Mouse (Mus musculus) neural tube, embryonic 15.5 days (tissue): ENCODE measurements around the gene Gadd45g. TPM values are rescaled to one million over a fixed set of nuclear protein-coding genes. Genes with fewer than 3 reads are reported as not detected.

Experiments used
- ATAC-seq: fragments of 200-750 bp; cut with Nextera tagmentation; 2 replicates; pipeline ENCODE4 v1.8.0; 2017; ENCODE audit warnings: mild to moderate bottlenecking, moderate TSS enrichment, moderate library complexity; ENCODE audit not compliant: low FRiP score
- H3K27ac ChIP-seq: fragments of 300-500 bp; sonication (generic); replicated peaks from 2 replicates; pipeline ENCODE4 v1.5.1; 2015; ENCODE audit warnings: mild to moderate bottlenecking, inconsistent platforms
- H3K27me3 ChIP-seq: fragments of 300-500 bp; sonication (generic); replicated peaks from 2 replicates; pipeline ENCODE4 v1.6.1; 2015; ENCODE audit warnings: inconsistent platforms
- H3K36me3 ChIP-seq: fragments of 300-500 bp; sonication (generic); 2 replicates; pipeline ENCODE4 v1.6.1; 2015; ENCODE audit warnings: inconsistent platforms
- H3K4me1 ChIP-seq: fragments of 300-500 bp; sonication (generic); 2 replicates; pipeline ENCODE4 v1.6.1; 2015; ENCODE audit warnings: inconsistent platforms
- H3K4me2 ChIP-seq: fragments of 300-500 bp; sonication (generic); 2 replicates; pipeline ENCODE4 v1.6.1; 2015; ENCODE audit warnings: inconsistent platforms, mild to moderate bottlenecking, moderate library complexity
- H3K4me3 ChIP-seq: fragments of 300-500 bp; sonication (generic); replicated peaks from 2 replicates; pipeline ENCODE4 v1.5.1; 2015; ENCODE audit warnings: mild to moderate bottlenecking, inconsistent platforms
- H3K9ac ChIP-seq: fragments of 300-500 bp; sonication (generic); replicated peaks from 2 replicates; pipeline ENCODE4 v1.6.1; 2015; ENCODE audit warnings: mild to moderate bottlenecking, inconsistent platforms
- H3K9me3 ChIP-seq: fragments of 300-500 bp; sonication (generic); replicated peaks from 2 replicates; pipeline ENCODE4 v1.6.1; 2016; ENCODE audit warnings: inconsistent platforms
- WGBS: fragments of 180-500 bp; shearing (Covaris S2); methylation state at CpG from one replicate; pipeline ENCODE4 v1.1.7; 2015; ENCODE audit warnings: mixed read lengths; 5-methylcytosine and 5-hydroxymethylcytosine counted together
- polyA plus RNA-seq: library from polyadenylated mRNA; unstranded; fragments of >200 nt; fragmentation: Nextera tagmentation; extraction: Ambion mirVana; gene quantifications from 2 replicates; pipeline ENCODE4 v1.2.1, GENCODE M21; 2015

The Gadd45g gene
- polyA plus RNA-seq, 1 experiment from 2014 or later: 35.4 TPM

GRCm38 (mm10) chr13:51845591-51846191, 787 bp upstream of the Gadd45g start:
- peak overlapping the region; percentile 56 for H3K9ac ChIP-seq
- H3K4me3 ChIP-seq: peak overlapping the region; percentile 49
- peaks cover 62% of the 10 kb centered on the region for H3K4me1 ChIP-seq
- no peaks in the 10 kb centered on the region for H3K9me3 ChIP-seq
- H3K27me3 ChIP-seq: peaks cover 35% of the 10 kb centered on the region
- under 1% methylated on average over 45 of the region's 45 CpGs for WGBS
- H3K36me3 ChIP-seq: no peaks in the 10 kb centered on the region
- H3K27ac ChIP-seq: peak overlapping the region; percentile 80
- H3K4me2 ChIP-seq: peak overlapping the region; percentile 91
- ATAC-seq: peak; percentile 36

DNA sequence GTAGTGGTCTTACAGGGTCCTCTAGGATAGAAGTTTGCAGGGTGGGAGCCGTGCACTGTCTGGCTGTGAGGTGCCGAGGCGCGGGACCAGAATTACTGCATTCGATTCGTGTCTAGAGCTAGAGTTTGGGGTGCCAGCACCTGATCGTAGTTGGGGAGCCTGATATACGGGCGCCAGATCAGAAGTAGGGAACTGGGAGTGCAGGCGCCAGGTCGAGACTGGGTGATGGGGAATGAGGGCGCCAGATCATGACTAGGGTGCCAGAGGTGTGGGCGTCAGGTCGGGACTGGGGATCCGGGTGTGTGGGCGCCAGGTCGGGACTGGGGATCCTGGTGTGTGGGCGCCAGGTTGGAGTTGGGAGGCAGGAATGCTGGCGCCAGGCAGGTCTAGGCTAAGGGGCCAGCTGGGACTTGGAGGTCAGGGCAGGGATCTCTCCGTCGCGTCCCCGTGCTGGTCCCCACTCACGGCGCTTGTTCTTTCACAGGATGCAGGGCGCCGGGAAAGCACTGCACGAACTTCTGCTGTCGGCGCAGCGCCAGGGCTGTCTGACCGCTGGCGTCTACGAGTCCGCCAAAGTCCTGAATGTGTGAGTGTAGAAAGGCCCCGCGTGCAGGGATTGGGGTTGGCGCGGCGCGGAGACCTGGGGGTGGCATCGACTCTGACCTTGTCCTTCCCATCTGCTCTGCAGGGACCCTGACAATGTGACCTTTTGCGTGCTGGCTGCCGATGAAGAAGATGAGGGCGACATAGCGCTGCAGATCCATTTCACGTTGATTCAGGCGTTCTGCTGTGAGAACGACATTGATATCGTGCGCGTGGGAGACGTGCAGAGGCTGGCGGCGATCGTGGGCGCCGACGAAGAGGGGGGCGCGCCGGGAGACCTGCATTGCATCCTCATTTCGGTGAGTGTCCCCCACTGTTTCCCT, 653 bp downstream of the Gadd45g start:
- WGBS: under 1% methylated on average over 63 of the region's 63 CpGs
- H3K4me2 ChIP-seq: peak overlapping the region; percentile 91
- H3K9me3 ChIP-seq: no peaks in the 10 kb centered on the region
- peak; percentile 51; the same call in 1 of the 2 replicates for ATAC-seq
- peak overlapping the region; percentile 49 for H3K4me3 ChIP-seq
- peak overlapping the region; percentile 63 for H3K9ac ChIP-seq
- H3K4me1 ChIP-seq: peaks cover 54% of the 10 kb centered on the region
- no peaks in the 10 kb centered on the region for H3K36me3 ChIP-seq
- H3K27ac ChIP-seq: peak overlapping the region; percentile 79
- peaks cover 27% of the 10 kb centered on the region for H3K27me3 ChIP-seq

GRCm38 (mm10) chr13:51847979-51848480, 1.6 kb downstream of the Gadd45g start:
- Histone ChIP-seq H3K4me2 (peak overlapping the region; percentile 91), H3K36me3 (no peaks in the 10 kb centered on the region), H3K27ac (peak overlapping the region; percentile 79), H3K9ac (peak overlapping the region; percentile 63), H3K27me3 (peaks cover 19% of the 10 kb centered on the region; the same call in 1 of the 2 replicates), H3K9me3 (no peaks in the 10 kb centered on the region), H3K4me3 (peak overlapping the region; percentile 49), H3K4me1 (peaks cover 51% of the 10 kb centered on the region)
- ATAC-seq: peak; percentile 43
- WGBS: under 1% methylated on average over 31 of the region's 31 CpGs

DNA sequence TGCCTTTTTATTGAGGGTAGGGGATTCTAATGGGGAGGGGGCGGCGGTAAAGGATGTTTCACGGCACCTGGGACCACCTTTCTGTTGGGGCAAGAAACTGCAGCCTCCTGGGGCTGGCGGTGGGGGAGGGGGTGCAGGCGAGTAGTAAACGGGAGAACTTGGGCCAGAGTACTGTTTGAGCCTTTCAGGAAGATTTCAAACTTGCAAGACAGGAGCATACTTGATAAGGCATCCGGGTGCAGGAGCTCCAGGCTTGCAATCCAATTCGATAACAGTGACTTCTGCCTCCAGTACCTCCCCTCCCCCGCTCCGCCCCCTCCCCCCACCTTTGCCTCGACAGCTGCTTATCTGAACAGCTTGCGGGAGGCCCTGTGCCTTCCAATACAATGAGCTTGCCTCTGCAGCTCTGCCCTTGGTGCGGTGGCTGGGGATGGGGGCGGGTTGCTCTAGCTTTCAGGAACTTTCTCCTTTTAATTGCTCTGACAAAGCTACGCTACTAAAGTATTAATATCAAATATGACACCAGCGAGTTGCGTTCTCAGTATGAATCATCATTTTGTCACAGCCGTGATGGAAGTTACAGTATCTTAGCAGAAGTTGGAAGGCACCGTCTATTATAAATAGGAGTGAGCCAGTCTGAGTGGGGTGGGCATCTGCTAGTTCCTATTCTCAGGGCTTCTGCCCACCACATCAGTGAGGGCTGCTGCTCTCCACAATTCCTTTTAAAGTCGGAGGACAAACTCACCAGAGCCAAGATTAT, 2.2 kb downstream of the Gadd45g start:
- ATAC-seq: no peak
- no peaks in the 10 kb centered on the region for H3K36me3 ChIP-seq
- 1% methylated on average over 20 of the region's 20 CpGs for WGBS
- peak overlapping the region; percentile 91 for H3K4me2 ChIP-seq
- peak overlapping the region; percentile 63 for H3K9ac ChIP-seq
- H3K27me3 ChIP-seq: peaks cover 13% of the 10 kb centered on the region
- peak overlapping the region; percentile 79 for H3K27ac ChIP-seq
- no peaks in the 10 kb centered on the region for H3K9me3 ChIP-seq
- peak overlapping the region; percentile 49 for H3K4me3 ChIP-seq
- H3K4me1 ChIP-seq: peaks cover 57% of the 10 kb centered on the region

GRCm38 (mm10) chr13:51849241-51850033, 3.0 kb downstream of the Gadd45g start:
- H3K4me2 ChIP-seq: peak overlapping the region; percentile 91
- H3K9ac ChIP-seq: no peak overlapping the region
- peak overlapping the region; percentile 49 for H3K4me3 ChIP-seq
- no peak for ATAC-seq
- no peaks in the 10 kb centered on the region for H3K36me3 ChIP-seq
- H3K27me3 ChIP-seq: peaks cover 10% of the 10 kb centered on the region
- no peaks in the 10 kb centered on the region for H3K9me3 ChIP-seq
- 6% methylated on average over 24 of the region's 25 CpGs for WGBS
- peak overlapping the region; percentile 79; the same call in 1 of the 2 replicates for H3K27ac ChIP-seq
- peaks cover 59% of the 10 kb centered on the region for H3K4me1 ChIP-seq

DNA sequence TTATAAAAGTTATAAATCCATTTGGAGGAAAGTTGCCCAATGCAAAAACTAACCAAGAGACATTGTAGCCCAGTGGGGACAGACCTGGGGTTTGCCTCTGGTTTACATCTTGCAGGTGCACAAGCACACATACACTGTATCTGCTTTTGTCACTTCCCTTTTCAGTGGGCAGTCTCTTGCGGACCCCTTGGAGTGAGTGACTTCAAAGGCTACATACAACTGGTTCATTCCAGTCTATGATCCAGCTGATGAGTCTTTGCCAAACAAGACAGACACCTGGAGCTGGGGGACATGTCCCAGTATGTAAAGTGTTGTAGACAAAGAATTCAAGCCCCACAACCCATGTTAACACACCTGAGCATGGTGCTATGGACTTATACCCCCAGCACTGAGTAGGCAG, 4.1 kb downstream of the Gadd45g start:
- H3K4me1 ChIP-seq: peaks cover 54% of the 10 kb centered on the region
- H3K9ac ChIP-seq: no peak overlapping the region
- no peak overlapping the region for H3K4me2 ChIP-seq
- no peak for ATAC-seq
- H3K36me3 ChIP-seq: no peaks in the 10 kb centered on the region
- H3K27ac ChIP-seq: no peak overlapping the region
- H3K9me3 ChIP-seq: no peaks in the 10 kb centered on the region
- peaks cover 17% of the 10 kb centered on the region for H3K27me3 ChIP-seq
- 54% methylated on average over 1 of the region's 1 CpGs for WGBS
- H3K4me3 ChIP-seq: no peak overlapping the region

DNA sequence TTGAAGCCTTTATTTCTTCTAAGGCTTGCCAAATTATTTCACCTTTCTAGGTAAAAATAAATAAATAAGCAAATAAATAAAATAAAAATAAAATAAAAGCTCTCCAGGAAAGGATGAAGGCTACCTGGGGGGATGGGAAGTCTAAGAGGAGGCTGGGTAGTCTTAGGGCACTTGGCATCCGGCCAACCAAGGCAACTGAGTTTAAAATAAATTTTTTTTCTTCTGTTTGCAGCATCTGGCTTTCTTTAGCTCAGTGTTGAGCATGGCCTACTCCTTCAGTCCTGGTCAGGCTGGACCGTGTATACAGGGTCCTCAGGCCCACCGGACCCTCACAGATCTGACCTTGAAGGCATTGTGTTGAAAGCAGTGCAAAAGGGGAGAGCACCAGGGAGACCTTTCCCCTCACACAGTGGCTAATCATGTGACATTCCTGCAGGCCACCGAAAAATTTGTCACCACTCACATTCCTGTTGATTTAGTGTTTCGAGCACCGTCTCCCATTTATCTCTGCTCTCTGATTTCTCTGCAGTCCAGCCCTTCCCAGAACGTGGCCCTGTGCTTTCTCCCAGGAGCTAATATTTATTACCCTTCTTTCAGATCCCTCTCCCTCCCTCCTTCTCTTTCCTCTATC, 6.2 kb downstream of the Gadd45g start:
- H3K27ac ChIP-seq: no peak overlapping the region
- no peaks in the 10 kb centered on the region for H3K36me3 ChIP-seq
- H3K4me1 ChIP-seq: peaks cover 38% of the 10 kb centered on the region
- no peaks in the 10 kb centered on the region for H3K9me3 ChIP-seq
- WGBS: 27% methylated on average over 7 of the region's 7 CpGs
- H3K4me2 ChIP-seq: no peak overlapping the region
- H3K4me3 ChIP-seq: no peak overlapping the region
- no peak overlapping the region for H3K9ac ChIP-seq
- H3K27me3 ChIP-seq: peaks cover 17% of the 10 kb centered on the region
- no peak for ATAC-seq

- Histone ChIP-seq H3K9ac (no peak overlapping the region), H3K4me3 (no peak overlapping the region), H3K27me3 (peaks cover 17% of the 10 kb centered on the region), H3K27ac (no peak overlapping the region), H3K4me1 (peaks cover 29% of the 10 kb centered on the region), H3K36me3 (no peaks in the 10 kb centered on the region), H3K4me2 (no peak overlapping the region), H3K9me3 (no peaks in the 10 kb centered on the region)
- ATAC-seq: 0 out of 2 replicates have a peak, but pooled peaks have one; percentile 38
- WGBS: 21% methylated on average over 16 of the region's 16 CpGs
These were observed 7.1 kb downstream of the Gadd45g start for GRCm38 (mm10) chr13:51853301-51854243.

DNA sequence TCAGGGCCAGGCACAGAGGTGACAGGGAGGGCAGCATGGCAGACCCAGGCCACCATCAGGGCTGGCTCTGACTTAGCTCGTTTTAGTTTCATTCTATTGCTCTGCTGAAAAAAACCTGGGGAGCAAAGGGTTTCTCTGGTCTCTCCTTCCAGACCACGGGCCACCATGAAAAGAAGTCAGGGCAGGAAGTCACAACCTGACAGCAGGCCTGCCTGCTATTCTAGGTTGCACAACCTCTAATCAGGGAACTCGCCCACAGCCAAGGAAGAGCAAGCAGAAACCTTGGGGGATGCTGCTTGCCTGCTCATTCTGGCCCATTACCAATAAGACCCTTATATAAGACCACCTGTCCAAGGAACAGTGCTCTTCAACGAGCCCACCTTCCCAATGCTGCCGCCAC, 9.1 kb downstream of the Gadd45g start:
- Histone ChIP-seq H3K4me2 (no peak overlapping the region), H3K27me3 (peaks cover 17% of the 10 kb centered on the region), H3K27ac (no peak overlapping the region), H3K9me3 (no peaks in the 10 kb centered on the region), H3K36me3 (no peaks in the 10 kb centered on the region), H3K4me3 (no peak overlapping the region), H3K4me1 (peaks cover 14% of the 10 kb centered on the region), H3K9ac (no peak overlapping the region)
- WGBS: 78% methylated on average over 5 of the region's 5 CpGs
- no peak for ATAC-seq

- Histone ChIP-seq H3K4me3 (no peak overlapping the region), H3K4me1 (peaks cover 14% of the 10 kb centered on the region), H3K36me3 (no peaks in the 10 kb centered on the region), H3K4me2 (no peak overlapping the region), H3K27me3 (peaks cover 11% of the 10 kb centered on the region), H3K9ac (no peak overlapping the region), H3K9me3 (no peaks in the 10 kb centered on the region), H3K27ac (no peak overlapping the region)
- 73% methylated on average over 5 of the region's 5 CpGs for WGBS
- no peak for ATAC-seq
These were observed 10.7 kb downstream of the Gadd45g start for GRCm38 (mm10) chr13:51857156-51857555.
